Mouse (Mus musculus): Measurements from ENCODE around the gene Rragd.

GRCm38 (mm10) chr4:33056317-33056716, 73.5 kb downstream of the Rragd start:
- TF ChIP-seq POLR2A (IDR thresholded peaks at IDR 0.05; ENCODE audit: control insufficient read depth, extremely low read depth, insufficient read depth, low read length, poor library complexity) (no peak), CTCF (IDR thresholded peaks at IDR 0.05; ENCODE audit: borderline replicate concordance, control insufficient read depth, extremely low read depth, insufficient read depth, low read length, poor library complexity) (no peak)

Data from thymus, adult 2 months (tissue).